Mouse (Mus musculus) thymus, adult 2 months (tissue): ENCODE data around the gene Eif4a2. TPM values are rescaled to one million over a fixed set of nuclear protein-coding genes. Genes with fewer than 3 reads are reported as not detected.

Source experiments
- DNase-seq: peaks from one replicate; pipeline ENCODE4 v3.0.0; 2021
- H3K27ac ChIP-seq: fragments of 200-500 bp; 2 replicates; pipeline ENCODE4 v1.5.1; 2012; ENCODE audit warnings: low read length, control low read depth; ENCODE audit not compliant: control insufficient read depth, insufficient read depth
- H3K27me3 ChIP-seq: fragments of 200-500 bp; 2 replicates; pipeline ENCODE4 v1.6.1; 2012; ENCODE audit warnings: mild to moderate bottlenecking, low read length, moderate library complexity, mixed read lengths; ENCODE audit not compliant: control insufficient read depth, insufficient read depth
- H3K36me3 ChIP-seq: fragments of 200-500 bp; 2 replicates; pipeline ENCODE4 v1.6.1; 2012; ENCODE audit warnings: mild to moderate bottlenecking, low read length, moderate library complexity; ENCODE audit not compliant: control insufficient read depth, insufficient read depth
- H3K4me1 ChIP-seq: fragments of 200-500 bp; replicated peaks from 2 replicates; pipeline ENCODE4 v1.6.1; 2012; ENCODE audit warnings: low read length; ENCODE audit not compliant: control insufficient read depth, insufficient read depth
- H3K4me3 ChIP-seq: fragments of 200-500 bp; 2 replicates; pipeline ENCODE4 v1.5.1; 2012; ENCODE audit warnings: mild to moderate bottlenecking, low read length, control low read depth, moderate library complexity; ENCODE audit not compliant: control insufficient read depth, insufficient read depth
- CTCF ChIP-seq: fragments of 200-500 bp; IDR thresholded peaks from 2 replicates; pipeline ENCODE4 v1.5.1; 2012; ENCODE audit warnings: mild to moderate bottlenecking, control low read depth, low read length, moderate library complexity, borderline replicate concordance; ENCODE audit not compliant: control insufficient read depth, poor library complexity, insufficient read depth; ENCODE audit errors: extremely low read depth
- POLR2A ChIP-seq: fragments of 200-500 bp; IDR thresholded peaks from 2 replicates; pipeline ENCODE4 v1.6.1; 2012; ENCODE audit warnings: mild to moderate bottlenecking, low read length, control low read depth, moderate library complexity; ENCODE audit not compliant: control insufficient read depth, poor library complexity, insufficient read depth; ENCODE audit errors: extremely low read depth
- WGBS: fragments of 180-500 bp; shearing (Covaris S2); methylation state at CpG from one replicate; pipeline ENCODE4 v1.1.7; 2018; 5-methylcytosine and 5-hydroxymethylcytosine counted together
- polyA plus RNA-seq: library from polyadenylated mRNA; depleted of rRNA; stranded (reverse); fragments of >200 nt; gene quantifications from 2 replicates; pipeline ENCODE4 v1.2.3, GENCODE M21; 2012; rRNA removed

The Eif4a2 gene
- polyA plus RNA-seq, 1 experiment: 137 TPM

GRCm38 (mm10) chr16:23157013-23157412 is 49.8 kb downstream of the Eif4a2 start:
- no peak for DNase-seq
- TF ChIP-seq POLR2A (no peak), CTCF (no peak)
- 97% methylated on average over 13 of the region's 13 CpGs for WGBS
- Histone ChIP-seq H3K4me1 (peaks cover 2% of the 10 kb centered on the region), H3K27me3 (no peaks in the 10 kb centered on the region), H3K27ac (no peak overlapping the region), H3K36me3 (no peaks in the 10 kb centered on the region), H3K4me3 (no peak overlapping the region)

GRCm38 (mm10) chr16:23158292-23158691 is 51.0 kb downstream of the Eif4a2 start:
- WGBS: 94% methylated on average over 7 of the region's 7 CpGs
- H3K4me1 ChIP-seq: no peaks in the 10 kb centered on the region

DNA sequence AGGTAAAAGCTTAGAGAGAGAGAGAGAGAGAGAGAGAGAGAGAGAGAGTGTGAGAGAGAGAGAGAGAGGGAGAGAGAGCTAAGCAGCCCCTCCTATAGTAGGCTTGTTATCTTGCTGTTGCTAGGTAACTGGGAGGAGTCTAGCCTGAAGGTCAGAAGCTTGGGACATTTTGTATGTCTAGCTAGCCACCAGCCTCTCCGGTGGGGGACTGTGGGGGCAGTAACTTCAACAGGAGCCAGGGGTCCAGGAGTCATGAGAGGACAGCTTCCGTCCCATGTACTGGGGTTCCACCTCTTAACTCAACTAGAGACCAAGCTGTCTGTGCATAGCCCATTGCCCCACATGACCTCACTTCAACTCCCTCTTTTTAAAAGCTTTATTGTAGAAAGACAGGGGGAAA is 51.7 kb downstream of the Eif4a2 start:
- 75% methylated on average over 2 of the region's 2 CpGs for WGBS
- Histone ChIP-seq H3K27me3 (no peaks in the 10 kb centered on the region), H3K36me3 (no peaks in the 10 kb centered on the region), H3K4me1 (no peaks in the 10 kb centered on the region), H3K4me3 (no peak overlapping the region), H3K27ac (no peak overlapping the region)
- TF ChIP-seq CTCF: no peak
- no peak for TF ChIP-seq POLR2A
- DNase-seq: no peak

More at GRCm38 (mm10) chr16:23158292-23158691, 51.0 kb downstream of the Eif4a2 start:
- H3K27me3 ChIP-seq: no peaks in the 10 kb centered on the region
- H3K36me3 ChIP-seq: no peaks in the 10 kb centered on the region
- H3K27ac ChIP-seq: no peak overlapping the region
- TF ChIP-seq POLR2A (no peak), CTCF (no peak)
- H3K4me3 ChIP-seq: no peak overlapping the region
- DNase-seq: no peak

DNA sequence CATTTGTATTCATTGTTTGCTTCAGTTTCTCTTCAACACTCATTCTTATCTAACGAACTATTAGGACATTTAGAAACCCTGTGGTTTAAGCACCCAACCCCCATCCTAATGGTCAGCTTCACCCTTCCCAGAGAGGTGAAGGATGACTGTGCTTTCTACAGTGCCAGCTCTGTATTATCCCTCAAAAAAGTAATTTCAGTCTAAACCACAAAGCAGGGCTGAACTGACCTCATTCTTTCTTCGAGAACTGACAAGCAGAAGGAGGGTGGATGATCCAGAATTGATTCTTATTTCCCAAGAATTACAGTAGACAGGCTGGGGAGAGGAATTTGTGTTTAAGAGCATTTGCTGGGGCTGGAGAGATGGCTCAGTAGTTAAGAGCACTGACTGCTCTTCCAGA is 52.5 kb downstream of the Eif4a2 start:
- TF ChIP-seq POLR2A (no peak), CTCF (no peak)
- peaks cover 2% of the 10 kb centered on the region for H3K4me1 ChIP-seq
- no peak overlapping the region for H3K4me3 ChIP-seq
- no peaks in the 10 kb centered on the region for H3K36me3 ChIP-seq
- no peaks in the 10 kb centered on the region for H3K27me3 ChIP-seq
- WGBS: 44% methylated on average over 2 of the region's 2 CpGs
- no peak for DNase-seq
- no peak overlapping the region for H3K27ac ChIP-seq

- no peak overlapping the region for H3K4me3 ChIP-seq
- peaks cover 11% of the 10 kb centered on the region for H3K4me1 ChIP-seq
- H3K36me3 ChIP-seq: no peaks in the 10 kb centered on the region
- TF ChIP-seq CTCF (no peak), POLR2A (no peak)
- DNase-seq: no peak
- H3K27me3 ChIP-seq: no peaks in the 10 kb centered on the region
- 15% methylated on average over 3 of the region's 3 CpGs for WGBS
- H3K27ac ChIP-seq: no peak overlapping the region
Observed at GRCm38 (mm10) chr16:23162116-23162515, 54.9 kb downstream of the Eif4a2 start.

Other genes with a start within 250 kb of the Eif4a2 start
- gene Tbccd1, start 249.8 kb upstream of the Eif4a2 start, polyA plus RNA-seq: 14.5 and 14.7 TPM in 2 replicates
- 16.0 and 18.5 TPM in 2 replicates for gene Dnajb11, start 249.6 kb upstream of the Eif4a2 start, polyA plus RNA-seq
- 1.8 and 30.1 TPM in 2 replicates for gene Ahsg, start 216.2 kb upstream of the Eif4a2 start, polyA plus RNA-seq
- 1.2 and 1.6 TPM in 2 replicates for gene Fetub, start 189.1 kb upstream of the Eif4a2 start, polyA plus RNA-seq
- 0.60 TPM in 1 of 2 replicates, not detected in the other for gene Hrg, start 156.4 kb upstream of the Eif4a2 start, polyA plus RNA-seq
- 0.80 and 0.91 TPM in 2 replicates for gene Kng2, start 78.0 kb upstream of the Eif4a2 start, polyA plus RNA-seq
- gene Kng1, start 49.6 kb upstream of the Eif4a2 start, polyA plus RNA-seq: 0.05 and 0.98 TPM in 2 replicates
- 2.6 and 3.4 TPM in 2 replicates for gene Rfc4, start 20.3 kb downstream of the Eif4a2 start, polyA plus RNA-seq
- 52.4 and 61.3 TPM in 2 replicates for gene Adipoq, start 39.1 kb downstream of the Eif4a2 start, polyA plus RNA-seq
- 30.7 and 33.2 TPM in 2 replicates for gene St6gal1, start 117.3 kb downstream of the Eif4a2 start, polyA plus RNA-seq